Mouse (Mus musculus): ENCODE measurements around the gene Dnajc17. TPM values are rescaled to one million over a fixed set of nuclear protein-coding genes. Genes with fewer than 3 reads are reported as not detected.

Gene Dnajc17
- polyA plus RNA-seq, 1 experiment from 2014 or later, result 29.6 TPM

DNA sequence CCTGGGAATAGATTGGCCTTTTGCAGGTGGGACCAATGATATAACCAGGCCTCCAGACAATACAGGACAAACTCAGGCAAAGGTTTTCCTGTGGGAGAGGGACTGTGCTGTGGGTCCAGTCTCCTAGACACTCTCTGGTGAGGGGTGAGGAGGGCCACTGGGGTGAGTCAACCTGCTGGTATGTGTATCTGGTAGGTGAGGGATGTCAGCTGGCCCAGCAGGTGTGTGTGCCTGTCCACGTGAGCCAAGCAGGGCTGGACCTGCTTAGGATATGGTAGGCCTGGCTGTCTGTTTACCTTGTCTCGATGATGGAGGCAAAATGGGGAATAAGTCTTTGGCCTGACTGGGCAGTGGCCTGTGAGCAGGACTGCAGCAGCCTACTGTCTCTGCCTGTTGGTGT lies 30.1 kb upstream of the Dnajc17 start:
- peaks cover 7% of the 10 kb centered on the region; the same call in 1 of the 2 replicates for H3K4me1 ChIP-seq (replicated peaks)
- H3K9ac ChIP-seq (replicated peaks), result no peak overlapping the region
- peaks cover 70% of the 10 kb centered on the region for H3K27me3 ChIP-seq
- ATAC-seq (ENCODE audit: insufficient number of reproducible peaks, insufficient read depth, low FRiP score, low TSS enrichment, low read depth), result no peak
- peak overlapping the region; percentile 87; the same call in 1 of the 2 replicates for H3K4me2 ChIP-seq
- no peak overlapping the region for H3K4me3 ChIP-seq (replicated peaks)
- H3K36me3 ChIP-seq, result no peaks in the 10 kb centered on the region
- no peak overlapping the region for H3K27ac ChIP-seq
- H3K9me3 ChIP-seq, result no peaks in the 10 kb centered on the region
- 63% methylated on average over 2 of the region's 2 CpGs for WGBS

DNA sequence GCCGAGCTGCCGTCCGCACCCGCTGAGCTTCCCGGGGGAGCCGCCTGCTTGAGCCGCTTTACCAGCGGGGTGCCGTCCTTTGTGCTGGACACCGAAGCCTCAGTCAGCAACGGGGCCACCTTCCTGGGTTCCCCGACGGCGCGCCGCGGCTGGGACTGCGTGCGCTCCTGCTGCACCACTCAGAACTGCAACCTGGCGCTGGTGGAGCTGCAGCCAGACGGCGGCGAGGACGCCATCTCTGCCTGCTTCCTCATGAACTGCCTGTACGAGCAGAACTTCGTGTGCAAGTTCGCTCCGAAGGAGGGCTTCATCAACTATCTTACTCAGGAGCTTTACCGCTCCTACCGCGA lies 29.3 kb upstream of the Dnajc17 start:
- H3K27me3 ChIP-seq, result peaks cover 72% of the 10 kb centered on the region
- peak overlapping the region; percentile 53 for H3K9ac ChIP-seq (replicated peaks)
- peaks cover 7% of the 10 kb centered on the region; the same call in 1 of the 2 replicates for H3K4me1 ChIP-seq (replicated peaks)
- H3K4me3 ChIP-seq (replicated peaks), result peak overlapping the region; percentile 52
- no peak for ATAC-seq (ENCODE audit: insufficient number of reproducible peaks, insufficient read depth, low FRiP score, low TSS enrichment, low read depth)
- no peaks in the 10 kb centered on the region for H3K36me3 ChIP-seq
- no peak overlapping the region for H3K27ac ChIP-seq
- no peaks in the 10 kb centered on the region for H3K9me3 ChIP-seq
- 2% methylated on average over 31 of the region's 31 CpGs for WGBS
- peak overlapping the region; percentile 87 for H3K4me2 ChIP-seq

- H3K9ac ChIP-seq (replicated peaks), result peak within 1 kb of the TSS; percentile 53
- WGBS, result 1% methylated on average over 73 of the region's 73 CpGs
- no peaks in the 10 kb centered on the region for H3K36me3 ChIP-seq
- H3K4me2 ChIP-seq, result peak within 1 kb of the TSS; percentile 87
- H3K27ac ChIP-seq, result no peak within 1 kb of the TSS
- H3K4me1 ChIP-seq (replicated peaks), result peaks cover 7% of the 10 kb centered on the region; the same call in 1 of the 2 replicates
- H3K9me3 ChIP-seq, result no peaks in the 10 kb centered on the region
- H3K27me3 ChIP-seq, result peaks cover 69% of the 10 kb centered on the region
- peak within 1 kb of the TSS; percentile 52 for H3K4me3 ChIP-seq (replicated peaks)
- no peak for ATAC-seq (ENCODE audit: insufficient number of reproducible peaks, insufficient read depth, low FRiP score, low TSS enrichment, low read depth)
These were observed 28.7 kb upstream of the Dnajc17 start, which contains the start of gene Spint1 for GRCm38 (mm10) chr2:119237210-119237870. Spint1 (plus strand) TSS chr2:119237362.

DNA sequence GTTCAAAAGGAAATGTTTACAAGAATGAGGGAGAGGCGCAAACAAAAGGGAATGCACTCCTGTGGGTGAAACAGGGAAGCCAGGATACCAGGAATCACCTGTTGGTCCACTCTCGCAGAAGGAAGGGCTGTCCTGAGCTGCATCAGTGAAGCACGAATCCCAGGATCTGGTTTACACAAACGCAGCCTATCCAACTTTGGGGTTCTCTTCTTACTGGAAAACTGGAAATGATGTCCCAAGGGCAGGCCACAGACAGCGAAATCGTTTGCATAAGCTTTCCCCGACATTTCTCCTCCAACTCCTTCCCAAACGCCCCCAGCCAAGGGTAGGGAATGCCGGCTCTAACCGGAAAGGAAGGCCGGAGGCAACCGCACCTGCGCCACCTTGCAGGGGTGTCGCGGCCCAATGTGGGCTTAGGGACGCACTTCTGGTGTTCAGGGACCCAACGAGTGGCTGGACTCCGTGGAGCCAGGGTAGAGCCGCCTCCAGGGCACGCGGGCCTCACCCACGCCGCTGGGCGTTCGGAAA lies 28.2 kb upstream of the Dnajc17 start:
- Histone ChIP-seq H3K27me3 (peaks cover 68% of the 10 kb centered on the region), H3K9me3 (no peaks in the 10 kb centered on the region), H3K27ac (no peak overlapping the region), H3K9ac (replicated peaks) (peak overlapping the region; percentile 53), H3K4me1 (replicated peaks) (peaks cover 7% of the 10 kb centered on the region; the same call in 1 of the 2 replicates), H3K4me3 (replicated peaks) (peak overlapping the region; percentile 52), H3K36me3 (no peaks in the 10 kb centered on the region), H3K4me2 (peak overlapping the region; percentile 87)
- ATAC-seq (ENCODE audit: insufficient number of reproducible peaks, insufficient read depth, low FRiP score, low TSS enrichment, low read depth), result no peak
- WGBS, result 6% methylated on average over 25 of the region's 25 CpGs

GRCm38 (mm10) chr2:119229775-119230704 lies 21.4 kb upstream of the Dnajc17 start, which contains the start of gene Ppp1r14d:
Ppp1r14d (minus strand) TSS chr2:119229906.
- Histone ChIP-seq H3K9ac (replicated peaks) (no peak within 1 kb of the TSS), H3K4me2 (no peak within 1 kb of the TSS), H3K4me3 (replicated peaks) (no peak within 1 kb of the TSS), H3K27me3 (peaks cover 12% of the 10 kb centered on the region), H3K4me1 (replicated peaks) (peaks cover 6% of the 10 kb centered on the region; the same call in 1 of the 2 replicates), H3K27ac (no peak within 1 kb of the TSS), H3K9me3 (no peaks in the 10 kb centered on the region), H3K36me3 (no peaks in the 10 kb centered on the region)
- ATAC-seq (ENCODE audit: insufficient number of reproducible peaks, insufficient read depth, low FRiP score, low TSS enrichment, low read depth), result no peak
- WGBS, result 64% methylated on average over 6 of the region's 6 CpGs

- H3K27ac ChIP-seq, result peak overlapping the region; percentile 53; the same call in 1 of the 2 replicates
- H3K36me3 ChIP-seq, result peaks cover 37% of the 10 kb centered on the region
- H3K4me2 ChIP-seq, result peak overlapping the region; percentile 73
- WGBS, result under 1% methylated on average over 13 of the region's 13 CpGs
- H3K9me3 ChIP-seq, result no peaks in the 10 kb centered on the region
- no peak; the same call in 1 of the 2 replicates for ATAC-seq (ENCODE audit: insufficient number of reproducible peaks, insufficient read depth, low FRiP score, low TSS enrichment, low read depth)
- peak overlapping the region; percentile 75 for H3K9ac ChIP-seq (replicated peaks)
- no peaks in the 10 kb centered on the region for H3K27me3 ChIP-seq
- H3K4me1 ChIP-seq (replicated peaks), result peaks cover 15% of the 10 kb centered on the region
- peak overlapping the region; percentile 73 for H3K4me3 ChIP-seq (replicated peaks)
These were observed 547 bp upstream of the Dnajc17 start for GRCm38 (mm10) chr2:119209176-119209507.

DNA sequence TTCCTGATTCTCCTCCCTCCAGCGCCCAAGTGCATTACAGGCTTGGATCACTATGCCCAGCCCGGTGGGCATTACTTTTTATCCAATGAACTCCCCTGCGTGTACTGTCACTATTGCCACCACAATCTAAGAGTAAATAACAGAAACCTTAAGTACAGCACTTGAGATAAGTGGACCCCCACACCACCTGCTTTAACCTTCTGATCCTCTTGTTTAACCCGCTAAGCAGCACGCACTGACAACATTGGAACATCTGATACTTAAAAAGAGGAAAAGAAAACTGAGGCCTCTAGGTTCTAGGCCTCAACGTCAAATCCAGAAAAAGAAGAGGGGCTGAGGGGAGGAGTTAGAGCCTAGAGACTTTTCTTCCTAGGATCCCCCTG lies 643 bp downstream of the Dnajc17 start:
- Histone ChIP-seq H3K36me3 (peaks cover 26% of the 10 kb centered on the region), H3K9me3 (no peaks in the 10 kb centered on the region), H3K4me2 (peak overlapping the region; percentile 73), H3K4me3 (replicated peaks) (peak overlapping the region; percentile 73), H3K27me3 (no peaks in the 10 kb centered on the region), H3K9ac (replicated peaks) (peak overlapping the region; percentile 69), H3K27ac (peak overlapping the region; percentile 91), H3K4me1 (replicated peaks) (peaks cover 15% of the 10 kb centered on the region)
- ATAC-seq (ENCODE audit: insufficient number of reproducible peaks, insufficient read depth, low FRiP score, low TSS enrichment, low read depth), result peak; percentile 17; the same call in 1 of the 2 replicates
- WGBS, result 27% methylated on average over 6 of the region's 6 CpGs

DNA sequence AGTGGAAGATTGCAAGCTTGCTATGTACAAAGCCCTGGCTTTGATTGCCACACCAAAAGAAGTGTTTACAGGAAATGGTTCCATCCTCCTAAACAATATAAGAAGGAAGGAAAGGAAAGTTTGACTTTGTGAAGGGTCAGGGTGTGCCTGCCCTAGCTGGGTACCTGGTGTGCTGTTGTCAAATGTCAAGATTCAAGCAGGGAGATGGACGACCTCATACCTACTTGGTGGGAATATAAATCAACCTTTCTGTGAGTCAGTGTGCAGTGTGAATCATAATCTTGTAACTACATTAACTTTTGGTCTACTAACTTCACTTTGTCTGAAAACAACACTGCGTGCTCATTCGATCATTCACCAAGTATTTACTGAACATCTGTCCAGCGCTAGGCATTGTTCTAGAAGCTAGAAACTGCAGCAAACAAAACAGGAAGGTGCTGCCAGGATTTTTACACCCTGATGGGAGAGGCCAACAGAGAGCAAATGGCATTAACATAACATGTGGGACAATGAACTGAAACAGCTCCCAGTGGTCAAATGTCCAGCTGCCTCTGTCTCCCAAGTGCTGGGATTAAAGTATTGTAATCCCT lies 4.6 kb downstream of the Dnajc17 start:
- Histone ChIP-seq H3K27me3 (no peaks in the 10 kb centered on the region), H3K27ac (no peak overlapping the region), H3K4me3 (replicated peaks) (no peak overlapping the region), H3K9ac (replicated peaks) (no peak overlapping the region), H3K36me3 (no peaks in the 10 kb centered on the region), H3K4me1 (replicated peaks) (peaks cover 10% of the 10 kb centered on the region), H3K9me3 (no peaks in the 10 kb centered on the region), H3K4me2 (no peak overlapping the region)
- WGBS, result 75% methylated on average over 4 of the region's 4 CpGs
- no peak for ATAC-seq (ENCODE audit: insufficient number of reproducible peaks, insufficient read depth, low FRiP score, low TSS enrichment, low read depth)

- no peak for ATAC-seq (ENCODE audit: insufficient number of reproducible peaks, insufficient read depth, low FRiP score, low TSS enrichment, low read depth)
- Histone ChIP-seq H3K27ac (no peak overlapping the region), H3K9me3 (no peaks in the 10 kb centered on the region), H3K27me3 (no peaks in the 10 kb centered on the region), H3K9ac (replicated peaks) (no peak overlapping the region), H3K4me1 (replicated peaks) (peaks cover 20% of the 10 kb centered on the region), H3K4me2 (no peak overlapping the region), H3K36me3 (no peaks in the 10 kb centered on the region), H3K4me3 (replicated peaks) (no peak overlapping the region)
- 70% methylated on average over 5 of the region's 5 CpGs for WGBS
These were observed 5.6 kb downstream of the Dnajc17 start for GRCm38 (mm10) chr2:119202914-119203453.

GRCm38 (mm10) chr2:119198934-119199333 lies 9.7 kb downstream of the Dnajc17 start:
- WGBS, result 43% methylated on average over 3 of the region's 3 CpGs
- no peak for ATAC-seq (ENCODE audit: insufficient number of reproducible peaks, insufficient read depth, low FRiP score, low TSS enrichment, low read depth)

More at GRCm38 (mm10) chr2:119198934-119199333, 9.7 kb downstream of the Dnajc17 start:
- no peak overlapping the region for H3K9ac ChIP-seq (replicated peaks)
- no peaks in the 10 kb centered on the region for H3K27me3 ChIP-seq
- H3K27ac ChIP-seq, result peak overlapping the region; percentile 85
- no peak overlapping the region for H3K4me2 ChIP-seq
- H3K36me3 ChIP-seq, result no peaks in the 10 kb centered on the region
- H3K4me1 ChIP-seq (replicated peaks), result peaks cover 45% of the 10 kb centered on the region
- H3K9me3 ChIP-seq, result no peaks in the 10 kb centered on the region
- H3K4me3 ChIP-seq (replicated peaks), result no peak overlapping the region

Data from limb, embryonic 12.5 days (tissue).